24 mouse cellular contexts compared by ENCODE assay signal in genomic region chr17:87255672-87256071, GRCm38 (mm10). TPM values are rescaled to one million over a fixed set of nuclear protein-coding genes. Genes with fewer than 3 reads are reported as not detected.
DNase-seq lines count a peak whose midpoint lies in the region; ATAC-seq lines count a peak whose summit lies in the region.
"Had no signal": no experiment of that assay in that cellular context is flagged by ENCODE, and none has a peak within 500 bp of the region (broad histone marks: within the 10 kb centered on the region; RNA-seq: fewer than 3 reads in every experiment).

No protein-coding gene starts in this region.

- WGBS in embryonic facial prominence, embryonic 14.5 days: 85% methylated on average over 16 of the region's 16 CpGs
- WGBS in embryonic facial prominence, embryonic 10.5 days: 91% methylated on average over 16 of the region's 16 CpGs
- WGBS in macrophage (ENCODE audit: missing documents): 28% methylated on average over 16 of the region's 16 CpGs

- no peaks in the 10 kb centered on the region for H3K4me1 ChIP-seq in embryonic facial prominence, embryonic 14.5 days (ENCODE audit: control insufficient read depth, insufficient read depth, low read length)
- H3K4me1 ChIP-seq in embryonic facial prominence, embryonic 10.5 days: no peaks in the 10 kb centered on the region
- H3K4me1 ChIP-seq: embryonic facial prominence, embryonic 12.5 days; forebrain, embryonic 12.5 days; heart, embryonic 10.5 days; kidney, embryonic 15.5 days; midbrain, embryonic 12.5 days; neural tube, embryonic 13.5 days had no signal

- H3K27ac ChIP-seq in embryonic facial prominence, embryonic 14.5 days (replicated peaks; ENCODE audit: low read depth, low read length): no peak overlapping the region
- no peak overlapping the region for H3K27ac ChIP-seq in embryonic facial prominence, embryonic 10.5 days (replicated peaks)
- H3K27ac ChIP-seq in macrophage: peak overlapping the region; percentile 77
- H3K27ac ChIP-seq: embryonic facial prominence, embryonic 12.5 days; forebrain, embryonic 12.5 days; heart, embryonic 10.5 days; hindbrain, postnatal 0 days; kidney, embryonic 15.5 days; midbrain, embryonic 12.5 days; neural tube, embryonic 13.5 days had no signal

- DNase-seq in embryonic facial prominence, embryonic 14.5 days (ENCODE audit: low spot score): no peak
- DNase-seq in embryonic facial prominence, embryonic 10.5 days (ENCODE audit: low spot score): no peak
- peak; percentile 46 for DNase-seq in Muller cell, postnatal 12 days (ENCODE audit: inconsistent ontology term)
- no peak for DNase-seq in left cerebral cortex, postnatal 10 days (ENCODE audit: extremely low spot score in 1 of 2, low spot score in 2 of 2)
- DNase-seq in urinary bladder, adult 18-20 months (ENCODE audit: low spot score in 2 of 2): no peak
- DNase-seq in cerebellum, postnatal 36 days: no peak
- DNase-seq: adrenal gland, postnatal 10 days; cerebellum, adult 9-10 months; kidney, postnatal 36 days; lung, embryonic 14.5 days; thymus, adult 18-20 months; thymus, postnatal 4 days had no signal

- H3K4me2 ChIP-seq in embryonic facial prominence, embryonic 14.5 days (ENCODE audit: low read depth, low read length): no peak overlapping the region
- H3K4me2 ChIP-seq: embryonic facial prominence, embryonic 12.5 days; forebrain, embryonic 12.5 days; kidney, embryonic 15.5 days; lung, embryonic 14.5 days; midbrain, embryonic 12.5 days; neural tube, embryonic 13.5 days had no signal

- H3K4me3 ChIP-seq in embryonic facial prominence, embryonic 14.5 days (ENCODE audit: low read depth, low read length): no peak overlapping the region
- H3K4me3 ChIP-seq in embryonic facial prominence, embryonic 10.5 days: no peak overlapping the region
- no peak overlapping the region for H3K4me3 ChIP-seq in macrophage (ENCODE audit: inconsistent target)
- H3K4me3 ChIP-seq: embryonic facial prominence, embryonic 12.5 days; erythroblast, embryonic 14.5 days; forebrain, embryonic 12.5 days; heart, embryonic 10.5 days; kidney, embryonic 15.5 days; midbrain, embryonic 12.5 days; myocyte; neural tube, embryonic 13.5 days had no signal

- intact Hi-C loops in left cerebral cortex, postnatal 10 days (cut with DNase I): no loop called here

- H3K27me3 ChIP-seq in embryonic facial prominence, embryonic 14.5 days (replicated peaks; ENCODE audit: control insufficient read depth, insufficient read depth, low read length): no peaks in the 10 kb centered on the region
- no peaks in the 10 kb centered on the region for H3K27me3 ChIP-seq in embryonic facial prominence, embryonic 10.5 days (replicated peaks; ENCODE audit: low read depth, poor library complexity, severe bottlenecking)
- H3K27me3 ChIP-seq: embryonic facial prominence, embryonic 12.5 days; forebrain, embryonic 12.5 days; kidney, embryonic 15.5 days; midbrain, embryonic 12.5 days; neural tube, embryonic 13.5 days had no signal

- peak; percentile 12; the same call in 1 of the 2 replicates for ATAC-seq in embryonic facial prominence, embryonic 14.5 days (ENCODE audit: low read depth)
- ATAC-seq in monocyte, adult 5-6 weeks (replicated peaks; ENCODE audit: insufficient number of reproducible peaks, low FRiP score, low TSS enrichment, poor library complexity, severe bottlenecking): peak; percentile 42
- ATAC-seq: hindbrain, postnatal 0 days; intestine, embryonic 16.5 days had no signal

- H3K9ac ChIP-seq in embryonic facial prominence, embryonic 14.5 days (ENCODE audit: low read depth, low read length): no peak overlapping the region
- H3K9ac ChIP-seq: embryonic facial prominence, embryonic 12.5 days; forebrain, embryonic 12.5 days; kidney, embryonic 15.5 days; lung, embryonic 14.5 days; midbrain, embryonic 12.5 days; neural tube, embryonic 13.5 days had no signal

- peaks cover 34% of the 10 kb centered on the region for H3K79me2 ChIP-seq in macrophage (ENCODE audit: inconsistent target)

- no peaks in the 10 kb centered on the region for H3K9me3 ChIP-seq in embryonic facial prominence, embryonic 14.5 days (ENCODE audit: control insufficient read depth, low read length)
- H3K9me3 ChIP-seq in embryonic facial prominence, embryonic 10.5 days: peaks cover 2% of the 10 kb centered on the region; the same call in 1 of the 2 replicates
- H3K9me3 ChIP-seq: embryonic facial prominence, embryonic 12.5 days; forebrain, embryonic 12.5 days; kidney, embryonic 15.5 days; midbrain, embryonic 12.5 days had no signal

- H3K36me3 ChIP-seq in embryonic facial prominence, embryonic 14.5 days (ENCODE audit: control insufficient read depth, insufficient read depth, low read length): peaks cover 72% of the 10 kb centered on the region
- peaks cover 75% of the 10 kb centered on the region for H3K36me3 ChIP-seq in embryonic facial prominence, embryonic 10.5 days (replicated peaks)
- H3K36me3 ChIP-seq in macrophage (ENCODE audit: inconsistent target): peaks cover 35% of the 10 kb centered on the region; the same call in 1 of the 2 replicates

RNA-seq across cellular contexts. Expression of gene Mcfd2, which starts 10.1 kb away (rescaled TPM):
- 113 TPM in 2 replicates for polyA plus RNA-seq in embryonic facial prominence, embryonic 14.5 days (2014; fragmentation: Nextera tagmentation; extraction: Ambion mirVana)
- polyA plus RNA-seq in embryonic facial prominence, embryonic 10.5 days (2016; fragmentation: Nextera tagmentation; extraction: Ambion mirVana): 75.2 and 81.8 TPM in 2 replicates
- total RNA-seq in macrophage (2018; cell fraction: chromatin; rRNA removed): 100 to 1,000 TPM in 5 of 26 experiments, 10 to 100 TPM in 21; 25.7 to 173 (median 52.5) TPM
- total RNA-seq in macrophage (2018; cell fraction: cytosol; rRNA removed): 100 to 1,000 TPM; 132 to 231 (median 175) TPM
- total RNA-seq in macrophage (2018; cell fraction: nucleus; rRNA removed): 100 to 1,000 TPM in 19 of 26 experiments, 10 to 100 TPM in 7; 31.8 to 178 (median 121) TPM
- 156 to 279 TPM (median 184 TPM) in 3 replicates for polyA plus RNA-seq in macrophage (2018)
- 35.9 to 41.6 TPM (median 36.0 TPM) in 3 replicates for total RNA-seq in monocyte, adult 5-6 weeks (2017)
- total RNA-seq in left cerebral cortex, postnatal 10 days (2021): 10 to 100 TPM; 31.6 to 33.5 TPM

RNA-seq across cellular contexts. Expression of gene Ttc7, which starts 27.0 kb away (rescaled TPM):
- polyA plus RNA-seq in embryonic facial prominence, embryonic 14.5 days (2014; fragmentation: Nextera tagmentation; extraction: Ambion mirVana): 9.6 and 10.2 TPM in 2 replicates
- polyA plus RNA-seq in embryonic facial prominence, embryonic 10.5 days (2016; fragmentation: Nextera tagmentation; extraction: Ambion mirVana): 3.6 and 4.0 TPM in 2 replicates
- total RNA-seq in macrophage (2018; cell fraction: chromatin; rRNA removed): 100 to 1,000 TPM in 8 of 26 experiments, 10 to 100 TPM in 18; 23.2 to 147 (median 72.3) TPM
- total RNA-seq in macrophage (2018; cell fraction: cytosol; rRNA removed): 100 to 1,000 TPM in 5 of 26 experiments, 10 to 100 TPM in 21; 52.8 to 109 (median 71.9) TPM
- 100 to 1,000 TPM in 6 of 26 experiments, 10 to 100 TPM in 20; 39.5 to 126 (median 74.2) TPM for total RNA-seq in macrophage (2018; cell fraction: nucleus; rRNA removed)
- 61.6 to 83.0 TPM (median 63.6 TPM) in 3 replicates for polyA plus RNA-seq in macrophage (2018)
- 126 to 169 TPM (median 150 TPM) in 3 replicates for total RNA-seq in monocyte, adult 5-6 weeks (2017)
- total RNA-seq in left cerebral cortex, postnatal 10 days (2021): 10 to 100 TPM in 1 of 2 experiments, 1 to 10 TPM in 1; 6.7 to 10.8 TPM
